Mouse (Mus musculus): ENCODE measurements around the gene Oprm1. TPM values are rescaled to one million over a fixed set of nuclear protein-coding genes. Genes with fewer than 3 reads are reported as not detected.

The Oprm1 gene
- not detected for total RNA-seq (2023)

GRCm38 (mm10) chr10:6758206-6758605 lies at the start of gene Oprm1:
TSS of gene Oprm1 (plus strand) at chr10:6758506.

GRCm38 (mm10) chr10:6761287-6761811 lies 3.0 kb downstream of the Oprm1 start, which contains the start of gene Gm10945:
TSS of gene Gm10945 (minus strand) at chr10:6761761.

GRCm38 (mm10) chr10:7052315-7053017 lies 294.2 kb downstream of the Oprm1 start, which contains the start of gene Ipcef1:
TSS of gene Ipcef1 (minus strand) at chr10:7052478.

Other genes with a start within 250 kb of the Oprm1 start
- not detected for gene Gm10945, start 3.3 kb downstream of the Oprm1 start, total RNA-seq (2023)